33 mouse cellular contexts compared by ENCODE assay signal in the genomic region with DNA sequence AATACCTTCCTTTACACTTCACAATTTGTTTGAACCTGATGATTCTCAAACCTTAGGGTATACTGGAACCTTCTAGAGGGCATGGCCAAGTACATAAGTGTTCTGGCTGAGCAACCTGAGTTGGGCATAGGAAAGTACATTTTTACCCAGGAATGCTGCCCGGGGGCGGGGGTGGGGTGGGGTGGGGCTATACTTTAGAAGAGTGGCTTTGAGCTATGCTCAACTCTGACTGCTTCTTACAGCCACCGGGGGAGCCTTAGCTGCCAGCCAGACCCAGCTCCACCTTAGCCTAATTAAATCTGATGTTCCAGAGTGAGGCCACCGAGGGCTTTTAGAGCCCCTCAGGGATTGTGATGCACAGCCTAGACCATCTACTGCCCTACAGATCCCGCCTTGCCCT. TPM values are rescaled to one million over a fixed set of nuclear protein-coding genes. Genes with fewer than 3 reads are reported as not detected.
"Had no signal": no experiment of that assay in that cellular context is flagged by ENCODE, and none has a peak within 500 bp of the region (broad histone marks: within the 10 kb centered on the region; RNA-seq: fewer than 3 reads in every experiment).

No protein-coding gene starts in this region.

- H3K27me3 ChIP-seq: hindbrain, embryonic 15.5 days; kidney, embryonic 15.5 days; liver, embryonic 12.5 days had no signal

- H3K9me3 ChIP-seq: heart, embryonic 15.5 days; hindbrain, embryonic 13.5 days; hindbrain, embryonic 15.5 days; kidney, embryonic 15.5 days; limb, embryonic 13.5 days; limb, embryonic 15.5 days; liver, embryonic 12.5 days had no signal

- ATAC-seq: hindbrain, postnatal 0 days; intestine, embryonic 16.5 days; liver, embryonic 12.5 days had no signal

- DNase-seq: gastrocnemius, postnatal 14 days; gastrocnemius, postnatal 36 days; heart, adult 2 months; heart, postnatal 14 days; heart, postnatal 36 days; kidney, adult 11 months; kidney, adult 2 months; kidney, adult 9 months; kidney, postnatal 14 days; kidney, postnatal 36 days; layer of hippocampus, adult 9-11 months; layer of hippocampus, postnatal 36 days; left cerebral cortex, postnatal 4 days had no signal

- H3K4me3 ChIP-seq: heart, adult 2 months; heart, embryonic 13.5 days; heart, embryonic 15.5 days; hindbrain, embryonic 13.5 days; hindbrain, embryonic 15.5 days; kidney, embryonic 15.5 days; limb, embryonic 13.5 days; limb, embryonic 15.5 days; liver, embryonic 12.5 days had no signal

- H3K9ac ChIP-seq: heart, embryonic 13.5 days; heart, embryonic 15.5 days; hindbrain, embryonic 13.5 days; hindbrain, embryonic 15.5 days; kidney, embryonic 15.5 days; limb, embryonic 13.5 days; limb, embryonic 15.5 days; liver, embryonic 12.5 days had no signal

- H3K4me2 ChIP-seq: heart, embryonic 11.5 days; heart, embryonic 13.5 days; heart, embryonic 15.5 days; hindbrain, embryonic 13.5 days; hindbrain, embryonic 15.5 days; kidney, embryonic 15.5 days; limb, embryonic 13.5 days; limb, embryonic 15.5 days; liver, embryonic 12.5 days had no signal

- H3K36me3 ChIP-seq: heart, embryonic 13.5 days; heart, embryonic 15.5 days; hindbrain, embryonic 13.5 days; hindbrain, embryonic 15.5 days; kidney, embryonic 15.5 days; limb, embryonic 13.5 days; limb, embryonic 15.5 days; liver, embryonic 12.5 days had no signal

- H3K4me1 ChIP-seq: heart, embryonic 13.5 days; heart, embryonic 15.5 days; hindbrain, embryonic 13.5 days; hindbrain, embryonic 15.5 days; kidney, embryonic 15.5 days; liver, embryonic 12.5 days had no signal

- H3K27ac ChIP-seq: heart, adult 2 months; heart, embryonic 13.5 days; heart, embryonic 15.5 days; hindbrain, embryonic 13.5 days; hindbrain, embryonic 15.5 days; hindbrain, postnatal 0 days; kidney, embryonic 15.5 days; kidney, postnatal 0 days; limb, embryonic 13.5 days; limb, embryonic 15.5 days; liver, embryonic 12.5 days had no signal

RNA-seq across cellular contexts. Expression of a gene that starts 13.4 kb away (rescaled TPM):
- total RNA-seq: gastrocnemius, postnatal 14 days; heart, adult 2 months; heart, postnatal 14 days; heart, postnatal 36 days; hematopoietic stem cell, adult 5-6 weeks; layer of hippocampus, adult 18-20 months; layer of hippocampus, postnatal 14 days; layer of hippocampus, postnatal 36 days; left cerebral cortex, postnatal 4 days; liver, adult 2 months had no signal
- polyA plus RNA-seq: gonadal fat pad, adult 2 months; heart, adult 2 months; heart, embryonic 11.5 days; heart, embryonic 13.5 days; heart, postnatal 0 days; hindbrain, embryonic 11.5 days; hindbrain, embryonic 13.5 days; hindbrain, postnatal 0 days; kidney, adult 2 months; limb, embryonic 11.5 days; liver, adult 2 months; liver, embryonic 12.5 days had no signal
